Mouse (Mus musculus) C2C12 (cell line): Measurements from ENCODE around the gene Cog1. TPM values are rescaled to one million over a fixed set of nuclear protein-coding genes. Genes with fewer than 3 reads are reported as not detected.
A peak's percentile ranks its signal among the peaks of the same experiment; 100 is the strongest.

ENCODE experiments used
- H3K27me3 ChIP-seq: one replicate; pipeline ENCODE4 v1.6.1; 2011; ENCODE audit not compliant: control insufficient read depth, insufficient read depth, insufficient read length
- H3K36me3 ChIP-seq: one replicate; pipeline ENCODE4 v1.6.1; 2011; ENCODE audit not compliant: control insufficient read depth, insufficient read depth
- H3K4me3 ChIP-seq: one replicate; pipeline ENCODE4 v1.5.1; 2011; ENCODE audit warnings: mild to moderate bottlenecking, control low read depth; ENCODE audit not compliant: poor library complexity, insufficient read depth, severe bottlenecking
- H3K79me2 ChIP-seq: one replicate; pipeline ENCODE4 v1.6.1; 2011; ENCODE audit not compliant: control insufficient read depth, insufficient read depth
- H3K79me3 ChIP-seq: one replicate; pipeline ENCODE4 v1.6.1; 2011; ENCODE audit warnings: low read depth, control low read depth
- H3ac ChIP-seq: one replicate; pipeline ENCODE3; 2011; ENCODE audit warnings: low read depth; ENCODE audit not compliant: control insufficient read depth, insufficient read length
- CEBPB ChIP-seq: IDR thresholded peaks from one replicate; pipeline ENCODE4 v1.6.1; 2011; ENCODE audit warnings: low read depth, mild to moderate bottlenecking, control low read depth, moderate library complexity
- CTCF ChIP-seq: IDR thresholded peaks from one replicate; pipeline ENCODE4 v1.5.1; 2011; ENCODE audit not compliant: control insufficient read depth, insufficient read depth, insufficient read length
- FOSL1 ChIP-seq: IDR thresholded peaks from one replicate; pipeline ENCODE4 v1.8.0; 2011; ENCODE audit warnings: mild to moderate bottlenecking, low read length; ENCODE audit not compliant: poor library complexity, insufficient read depth, severe bottlenecking
- MAX ChIP-seq: IDR thresholded peaks from one replicate; pipeline ENCODE4 v1.6.1; 2011; ENCODE audit warnings: mild to moderate bottlenecking, control low read depth
- MYOD1 ChIP-seq: IDR thresholded peaks from one replicate; pipeline ENCODE4 v1.6.1; 2011; ENCODE audit warnings: low read depth; ENCODE audit not compliant: control insufficient read depth, insufficient read length
- MYOG ChIP-seq: IDR thresholded peaks from one replicate; pipeline ENCODE4 v1.6.1; 2011; ENCODE audit not compliant: control insufficient read depth, insufficient read length; ENCODE audit errors: extremely low read depth
- USF1 ChIP-seq: IDR thresholded peaks from one replicate; pipeline ENCODE4 v1.6.1; 2011; ENCODE audit warnings: low read depth, mild to moderate bottlenecking, control low read depth, moderate library complexity
- polyA plus RNA-seq: library from polyadenylated mRNA; unstranded; fragments of >200 nt; fragmentation: generic; extraction: Trizol; gene quantifications from one replicate; pipeline ENCODE4 v1.2.1, GENCODE M21; 2012; ENCODE audit warnings: missing spikeins

Gene Cog1
- polyA plus RNA-seq, 1 experiment, result 21.2 TPM

- Histone ChIP-seq H3ac (no peak overlapping the region), H3K36me3 (peaks cover 63% of the 10 kb centered on the region)
- TF ChIP-seq USF1 (no peak), FOSL1 (no peak), CEBPB (no peak), MYOG (no peak), CTCF (no peak), MAX (no peak), MYOD1 (no peak)
Measured at GRCm38 (mm10) chr11:113674595-113674994, 25.6 kb downstream of the Cog1 start.

GRCm38 (mm10) chr11:113676847-113677246 lies 27.9 kb downstream of the Cog1 start:
- H3K79me2 ChIP-seq, result peaks cover 100% of the 10 kb centered on the region
- H3ac ChIP-seq, result no peak overlapping the region
- TF ChIP-seq FOSL1, result no peak
- no peak for TF ChIP-seq MAX
- no peak for TF ChIP-seq MYOG
- no peak for TF ChIP-seq CEBPB
- TF ChIP-seq MYOD1, result no peak
- no peak for TF ChIP-seq USF1
- no peak for TF ChIP-seq CTCF
- H3K36me3 ChIP-seq, result peaks cover 52% of the 10 kb centered on the region
- H3K4me3 ChIP-seq, result no peak overlapping the region
- no peaks in the 10 kb centered on the region for H3K27me3 ChIP-seq
- H3K79me3 ChIP-seq, result peaks cover 87% of the 10 kb centered on the region

More at GRCm38 (mm10) chr11:113674595-113674994, 25.6 kb downstream of the Cog1 start:
- Histone ChIP-seq H3K27me3 (no peaks in the 10 kb centered on the region), H3K79me2 (peaks cover 100% of the 10 kb centered on the region), H3K79me3 (peaks cover 81% of the 10 kb centered on the region), H3K4me3 (no peak overlapping the region)

- Histone ChIP-seq H3K79me2 (peaks cover 100% of the 10 kb centered on the region), H3K27me3 (no peaks in the 10 kb centered on the region), H3K79me3 (peaks cover 89% of the 10 kb centered on the region), H3K4me3 (no peak overlapping the region), H3K36me3 (peaks cover 49% of the 10 kb centered on the region), H3ac (no peak overlapping the region)
- TF ChIP-seq MAX (no peak), CTCF (no peak), FOSL1 (no peak), MYOG (no peak), CEBPB (no peak), USF1 (no peak), MYOD1 (no peak)
Measured at GRCm38 (mm10) chr11:113677378-113677777, 28.4 kb downstream of the Cog1 start.

- TF ChIP-seq CTCF (no peak), USF1 (no peak), FOSL1 (no peak), MAX (no peak), MYOG (no peak), CEBPB (no peak)
- Histone ChIP-seq H3K79me3 (peaks cover 94% of the 10 kb centered on the region), H3K4me3 (no peak overlapping the region), H3ac (no peak overlapping the region), H3K36me3 (peaks cover 41% of the 10 kb centered on the region), H3K27me3 (no peaks in the 10 kb centered on the region), H3K79me2 (peaks cover 100% of the 10 kb centered on the region)
Measured at GRCm38 (mm10) chr11:113678373-113678772, 29.4 kb downstream of the Cog1 start.

- H3ac ChIP-seq, result no peak overlapping the region
- H3K79me3 ChIP-seq, result peaks cover 87% of the 10 kb centered on the region
- H3K4me3 ChIP-seq, result no peak overlapping the region
- TF ChIP-seq MYOG (no peak), MYOD1 (peak; percentile 87)
- peaks cover 95% of the 10 kb centered on the region for H3K79me2 ChIP-seq
- H3K36me3 ChIP-seq, result peaks cover 21% of the 10 kb centered on the region
- no peaks in the 10 kb centered on the region for H3K27me3 ChIP-seq
Measured at GRCm38 (mm10) chr11:113680954-113681353, 32.0 kb downstream of the Cog1 start.

GRCm38 (mm10) chr11:113681979-113682378 lies 33.0 kb downstream of the Cog1 start:
- no peak overlapping the region for H3ac ChIP-seq
- no peak for TF ChIP-seq FOSL1
- TF ChIP-seq MYOG, result no peak
- TF ChIP-seq CEBPB, result no peak
- TF ChIP-seq CTCF, result no peak
- no peak for TF ChIP-seq MAX
- no peak for TF ChIP-seq MYOD1
- no peak for TF ChIP-seq USF1
- no peaks in the 10 kb centered on the region for H3K27me3 ChIP-seq
- H3K36me3 ChIP-seq, result peaks cover 13% of the 10 kb centered on the region
- H3K79me2 ChIP-seq, result peaks cover 95% of the 10 kb centered on the region
- peaks cover 82% of the 10 kb centered on the region for H3K79me3 ChIP-seq
- H3K4me3 ChIP-seq, result no peak overlapping the region
